Mouse (Mus musculus) intestine, embryonic 16.5 days (tissue): ENCODE results near the gene Rc3h1. TPM values are rescaled to one million over a fixed set of nuclear protein-coding genes. Genes with fewer than 3 reads are reported as not detected.

ENCODE experiments used
- ATAC-seq: fragments of 200-750 bp; cut with Nextera tagmentation; 2 replicates; pipeline ENCODE4 v1.8.0; 2017; ENCODE audit warnings: moderate TSS enrichment, moderate library complexity
- H3K27ac ChIP-seq: fragments of 300-500 bp; sonication (generic); 2 replicates; pipeline ENCODE4 v1.5.1; 2014; ENCODE audit warnings: mild to moderate bottlenecking, low read length
- H3K27me3 ChIP-seq: fragments of 300-500 bp; sonication (generic); replicated peaks from 2 replicates; pipeline ENCODE4 v1.6.1; 2014; ENCODE audit warnings: low read length, control low read depth, mixed read lengths; ENCODE audit not compliant: control insufficient read depth, insufficient read depth
- H3K36me3 ChIP-seq: fragments of 300-500 bp; sonication (generic); 2 replicates; pipeline ENCODE4 v1.6.1; 2014; ENCODE audit warnings: low read length, control low read depth; ENCODE audit not compliant: control insufficient read depth, insufficient read depth
- H3K4me1 ChIP-seq: fragments of 300-500 bp; sonication (generic); 2 replicates; pipeline ENCODE4 v1.6.1; 2014; ENCODE audit warnings: low read length, control low read depth, mixed read lengths; ENCODE audit not compliant: control insufficient read depth, insufficient read depth
- H3K4me2 ChIP-seq: fragments of 300-500 bp; sonication (generic); 2 replicates; pipeline ENCODE4 v1.6.1; 2014; ENCODE audit warnings: low read depth, low read length, control low read depth
- H3K4me3 ChIP-seq: fragments of 300-500 bp; sonication (generic); 2 replicates; pipeline ENCODE4 v1.5.1; 2014; ENCODE audit warnings: mild to moderate bottlenecking, low read length
- H3K9ac ChIP-seq: fragments of 300-500 bp; sonication (generic); 2 replicates; pipeline ENCODE4 v1.6.1; 2014; ENCODE audit warnings: low read depth, low read length
- H3K9me3 ChIP-seq: fragments of 300-500 bp; sonication (generic); 2 replicates; pipeline ENCODE4 v1.6.1; 2016; ENCODE audit warnings: low read length, control low read depth; ENCODE audit not compliant: control insufficient read depth
- WGBS: fragments of 180-500 bp; shearing (Covaris S2); extraction: QIAGEN DNeasy Blood & Tissue Kit; methylation state at CpG from one replicate; pipeline ENCODE4 v1.1.7; 2014; 5-methylcytosine and 5-hydroxymethylcytosine counted together
- polyA plus RNA-seq: library from polyadenylated mRNA; unstranded; fragments of >200 nt; fragmentation: Nextera tagmentation; extraction: Ambion mirVana; gene quantifications from 2 replicates; pipeline ENCODE4 v1.2.1, GENCODE M21; 2015

The Rc3h1 gene
- polyA plus RNA-seq, 1 experiment from 2014 or later, result 5.1 TPM

GRCm38 (mm10) chr1:161005526-161005925, 99.3 kb downstream of the Rc3h1 start:
- WGBS, result 74% methylated on average over 3 of the region's 3 CpGs
- no peak overlapping the region for H3K4me2 ChIP-seq
- no peaks in the 10 kb centered on the region for H3K4me1 ChIP-seq
- no peak overlapping the region for H3K27ac ChIP-seq
- H3K27me3 ChIP-seq, result no peaks in the 10 kb centered on the region
- no peak overlapping the region for H3K4me3 ChIP-seq
- no peaks in the 10 kb centered on the region for H3K9me3 ChIP-seq
- H3K9ac ChIP-seq, result no peak overlapping the region
- no peaks in the 10 kb centered on the region for H3K36me3 ChIP-seq
- no peak for ATAC-seq

DNA sequence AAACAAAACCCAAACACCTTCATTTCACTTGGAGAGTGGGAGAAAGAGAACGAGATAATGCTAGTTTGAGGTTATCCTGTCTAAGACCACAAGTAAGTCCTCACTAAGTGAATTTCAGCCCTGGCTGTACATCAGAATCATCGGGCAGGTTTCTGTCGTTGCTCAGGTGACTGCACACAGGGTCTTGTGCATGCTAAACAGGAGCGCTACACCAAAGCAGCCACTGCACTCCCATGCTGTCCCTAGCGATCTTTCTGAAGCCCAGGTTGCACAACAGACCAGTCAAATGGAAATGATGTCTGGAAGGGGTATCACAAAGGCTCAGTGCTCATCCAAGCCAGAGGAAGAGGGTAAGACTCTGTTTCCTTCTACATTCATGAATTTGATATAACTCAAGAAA, 100.3 kb downstream of the Rc3h1 start:
- no peaks in the 10 kb centered on the region for H3K36me3 ChIP-seq
- no peaks in the 10 kb centered on the region for H3K9me3 ChIP-seq
- no peaks in the 10 kb centered on the region for H3K27me3 ChIP-seq
- no peak overlapping the region for H3K27ac ChIP-seq
- ATAC-seq, result no peak
- no peak overlapping the region for H3K9ac ChIP-seq
- 85% methylated on average over 5 of the region's 5 CpGs for WGBS
- H3K4me2 ChIP-seq, result no peak overlapping the region
- H3K4me3 ChIP-seq, result no peak overlapping the region
- H3K4me1 ChIP-seq, result no peaks in the 10 kb centered on the region

DNA sequence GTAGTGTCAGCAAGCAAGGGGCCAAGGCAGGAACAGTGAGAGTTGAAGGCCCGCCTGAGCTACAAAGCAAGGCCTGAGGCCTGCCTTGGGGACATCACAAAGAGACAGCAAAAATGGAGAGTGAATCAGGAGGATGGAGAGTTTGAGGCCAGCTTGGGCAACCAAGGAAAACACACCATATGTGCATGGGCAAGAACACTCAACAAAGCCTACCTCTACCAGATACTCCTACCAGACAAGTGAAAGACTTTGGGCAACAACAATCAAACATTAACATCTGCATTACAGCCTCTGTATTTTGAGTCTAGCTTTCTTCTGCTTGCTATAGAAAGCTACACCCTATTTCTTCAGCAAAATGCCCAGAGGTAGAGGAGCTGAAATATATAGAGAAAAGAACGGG, 101.8 kb downstream of the Rc3h1 start:
- Histone ChIP-seq H3K27me3 (no peaks in the 10 kb centered on the region), H3K27ac (no peak overlapping the region), H3K9ac (no peak overlapping the region), H3K9me3 (no peaks in the 10 kb centered on the region), H3K36me3 (peaks cover 4% of the 10 kb centered on the region; the same call in 1 of the 2 replicates), H3K4me3 (no peak overlapping the region), H3K4me2 (no peak overlapping the region), H3K4me1 (no peaks in the 10 kb centered on the region)
- ATAC-seq, result no peak
- 91% methylated on average over 2 of the region's 2 CpGs for WGBS

- no peaks in the 10 kb centered on the region for H3K9me3 ChIP-seq
- H3K4me3 ChIP-seq, result no peak overlapping the region
- no peak for ATAC-seq
- H3K4me1 ChIP-seq, result no peaks in the 10 kb centered on the region
- H3K27ac ChIP-seq, result no peak overlapping the region
- WGBS, result 86% methylated on average over 4 of the region's 4 CpGs
- no peak overlapping the region for H3K4me2 ChIP-seq
- peaks cover 4% of the 10 kb centered on the region; the same call in 1 of the 2 replicates for H3K36me3 ChIP-seq
- H3K9ac ChIP-seq, result no peak overlapping the region
- H3K27me3 ChIP-seq, result no peaks in the 10 kb centered on the region
These were observed 104.2 kb downstream of the Rc3h1 start for GRCm38 (mm10) chr1:161010436-161010835.

- Histone ChIP-seq H3K4me3 (no peak overlapping the region), H3K27ac (no peak overlapping the region), H3K4me1 (no peaks in the 10 kb centered on the region), H3K36me3 (peaks cover 4% of the 10 kb centered on the region; the same call in 1 of the 2 replicates), H3K4me2 (no peak overlapping the region), H3K9me3 (no peaks in the 10 kb centered on the region), H3K9ac (no peak overlapping the region), H3K27me3 (no peaks in the 10 kb centered on the region)
- peak; percentile 87 for ATAC-seq
- 69% methylated on average over 2 of the region's 2 CpGs for WGBS
These were observed 110.2 kb downstream of the Rc3h1 start for GRCm38 (mm10) chr1:161016378-161016777.

GRCm38 (mm10) chr1:161020051-161020450, 113.8 kb downstream of the Rc3h1 start:
- no peaks in the 10 kb centered on the region for H3K27me3 ChIP-seq
- no peak overlapping the region for H3K4me2 ChIP-seq
- H3K4me1 ChIP-seq, result no peaks in the 10 kb centered on the region
- H3K9me3 ChIP-seq, result no peaks in the 10 kb centered on the region
- ATAC-seq, result no peak
- WGBS, result 95% methylated on average over 14 of the region's 14 CpGs
- H3K9ac ChIP-seq, result no peak overlapping the region
- H3K27ac ChIP-seq, result no peak overlapping the region
- no peaks in the 10 kb centered on the region; the same call in 1 of the 2 replicates for H3K36me3 ChIP-seq
- H3K4me3 ChIP-seq, result no peak overlapping the region

Other genes starting within 250 kb of the Rc3h1 start
- gene Rabgap1l, start 113.2 kb upstream of the Rc3h1 start, polyA plus RNA-seq, result 16.7 and 18.5 TPM in 2 replicates
- 5.4 and 16.6 TPM in 2 replicates for gene Serpinc1, start 72.2 kb downstream of the Rc3h1 start, polyA plus RNA-seq
- 3.4 and 4.3 TPM in 2 replicates for gene Zbtb37, start 128.4 kb downstream of the Rc3h1 start, polyA plus RNA-seq
- 43.1 and 47.5 TPM in 2 replicates for gene Dars2, start 164.2 kb downstream of the Rc3h1 start, polyA plus RNA-seq
- 21.0 and 26.1 TPM in 2 replicates for gene Cenpl, start 164.3 kb downstream of the Rc3h1 start, polyA plus RNA-seq
- gene Klhl20, start 225.1 kb downstream of the Rc3h1 start, polyA plus RNA-seq, result 9.9 and 10.8 TPM in 2 replicates
- 0.70 and 0.81 TPM in 2 replicates for gene Ankrd45, start 236.3 kb downstream of the Rc3h1 start, polyA plus RNA-seq